Mouse (Mus musculus): ENCODE data around the gene Actg2. TPM values are rescaled to one million over a fixed set of nuclear protein-coding genes. Genes with fewer than 3 reads are reported as not detected.

Gene Actg2
- polyA plus RNA-seq, 1 experiment, result not detected

- Histone ChIP-seq H3K4me1 (ENCODE audit: control insufficient read depth) (peaks cover 49% of the 10 kb centered on the region), H3K27me3 (ENCODE audit: control insufficient read depth) (no peaks in the 10 kb centered on the region), H3K9me3 (ENCODE audit: control insufficient read depth, low read length) (no peaks in the 10 kb centered on the region), H3K4me3 (replicated peaks) (no peak overlapping the region), H3K36me3 (ENCODE audit: control insufficient read depth) (peaks cover 20% of the 10 kb centered on the region)
- no peak for TF ChIP-seq TAL1 (IDR thresholded peaks at IDR 0.05; ENCODE audit: low read length)
- TF ChIP-seq GATA1 (IDR thresholded peaks at IDR 0.05; ENCODE audit: low read length), result no peak
Measured at GRCm38 (mm10) chr6:83503361-83503760, 32.7 kb downstream of the Actg2 start.

DNA sequence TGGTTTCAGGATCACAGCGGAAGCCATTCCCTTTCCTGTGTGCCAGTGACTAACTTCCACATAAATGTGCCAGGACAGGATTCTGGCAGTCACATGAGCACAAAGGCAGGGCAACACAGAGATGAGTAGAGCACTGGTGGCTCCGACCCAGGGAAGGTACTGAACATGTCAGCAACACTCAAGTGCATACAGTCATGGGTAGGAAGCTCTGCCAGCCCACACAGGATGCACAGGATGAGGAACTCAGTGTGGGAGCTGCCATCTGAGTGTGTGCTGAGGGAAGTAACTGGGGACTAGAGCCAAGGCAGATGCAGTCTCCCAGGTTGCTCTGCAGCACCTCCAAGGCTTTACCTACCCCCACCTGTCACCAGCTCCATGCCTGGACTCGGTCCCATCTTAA is 33.4 kb downstream of the Actg2 start:
- no peak for TF ChIP-seq GATA1 (IDR thresholded peaks at IDR 0.05; ENCODE audit: low read length)
- H3K9me3 ChIP-seq (ENCODE audit: control insufficient read depth, low read length), result no peaks in the 10 kb centered on the region
- H3K4me1 ChIP-seq (ENCODE audit: control insufficient read depth), result peaks cover 45% of the 10 kb centered on the region
- H3K36me3 ChIP-seq (ENCODE audit: control insufficient read depth), result peaks cover 25% of the 10 kb centered on the region
- no peaks in the 10 kb centered on the region for H3K27me3 ChIP-seq (ENCODE audit: control insufficient read depth)
- no peak overlapping the region for H3K4me3 ChIP-seq (replicated peaks)

DNA sequence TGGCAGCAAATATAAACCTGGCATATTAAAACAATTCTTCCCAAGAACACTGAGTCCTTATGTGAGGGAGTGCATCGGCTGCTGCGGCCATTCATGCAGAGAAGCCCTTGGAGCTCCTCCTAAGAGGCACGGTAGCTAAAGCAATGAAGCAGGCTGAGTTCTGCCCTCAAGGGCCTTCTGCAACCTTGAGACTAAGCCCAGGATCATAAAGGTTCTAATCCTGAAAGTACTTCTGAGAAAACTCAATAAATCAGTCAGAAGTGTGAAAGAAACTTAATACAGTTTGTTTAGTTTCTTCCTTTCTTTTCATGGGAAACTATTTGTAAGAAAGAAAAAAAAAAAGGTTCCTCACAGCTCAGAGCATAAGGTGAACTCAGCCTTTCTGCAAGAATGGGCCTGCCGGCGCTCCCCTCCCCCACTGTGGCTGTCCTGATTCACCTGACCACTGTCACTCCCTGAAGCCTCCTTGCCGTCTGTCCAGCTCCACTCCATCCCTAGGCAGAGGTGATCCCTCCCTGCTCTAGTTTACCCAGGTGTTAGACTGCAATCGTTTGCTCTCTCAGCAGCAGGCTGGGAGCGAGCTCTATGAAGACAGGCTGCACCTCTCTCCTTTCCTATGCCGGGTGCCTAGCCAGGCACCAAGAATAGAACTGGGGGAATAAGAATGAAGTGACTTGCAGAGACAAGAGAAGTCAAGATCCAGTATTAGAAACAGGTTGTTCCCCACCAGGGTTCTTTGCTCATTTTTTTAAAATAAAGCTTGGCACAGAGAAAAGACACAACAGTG is 34.3 kb downstream of the Actg2 start:
- no peak overlapping the region for H3K4me3 ChIP-seq (replicated peaks)
- no peak for TF ChIP-seq GATA1 (IDR thresholded peaks at IDR 0.05; ENCODE audit: low read length)
- TF ChIP-seq TAL1 (IDR thresholded peaks at IDR 0.05; ENCODE audit: low read length), result no peak
- peaks cover 43% of the 10 kb centered on the region for H3K4me1 ChIP-seq (ENCODE audit: control insufficient read depth)
- H3K27me3 ChIP-seq (ENCODE audit: control insufficient read depth), result no peaks in the 10 kb centered on the region
- H3K9me3 ChIP-seq (ENCODE audit: control insufficient read depth, low read length), result no peaks in the 10 kb centered on the region
- H3K36me3 ChIP-seq (ENCODE audit: control insufficient read depth), result peaks cover 28% of the 10 kb centered on the region

GRCm38 (mm10) chr6:83500462-83500861 is 35.6 kb downstream of the Actg2 start:
- H3K36me3 ChIP-seq (ENCODE audit: control insufficient read depth), result peaks cover 31% of the 10 kb centered on the region
- no peaks in the 10 kb centered on the region for H3K27me3 ChIP-seq (ENCODE audit: control insufficient read depth)
- peaks cover 31% of the 10 kb centered on the region for H3K4me1 ChIP-seq (ENCODE audit: control insufficient read depth)
- H3K9me3 ChIP-seq (ENCODE audit: control insufficient read depth, low read length), result no peaks in the 10 kb centered on the region
- H3K4me3 ChIP-seq (replicated peaks), result no peak overlapping the region
- TF ChIP-seq GATA1 (IDR thresholded peaks at IDR 0.05; ENCODE audit: low read length), result no peak
- TF ChIP-seq TAL1 (IDR thresholded peaks at IDR 0.05; ENCODE audit: low read length), result no peak

GRCm38 (mm10) chr6:83499078-83499477 is 37.0 kb downstream of the Actg2 start:
- Histone ChIP-seq H3K27me3 (ENCODE audit: control insufficient read depth) (no peaks in the 10 kb centered on the region), H3K36me3 (ENCODE audit: control insufficient read depth) (peaks cover 33% of the 10 kb centered on the region), H3K4me3 (replicated peaks) (no peak overlapping the region), H3K4me1 (ENCODE audit: control insufficient read depth) (peaks cover 17% of the 10 kb centered on the region), H3K9me3 (ENCODE audit: control insufficient read depth, low read length) (no peaks in the 10 kb centered on the region)
- TF ChIP-seq TAL1 (IDR thresholded peaks at IDR 0.05; ENCODE audit: low read length), result no peak
- no peak for TF ChIP-seq GATA1 (IDR thresholded peaks at IDR 0.05; ENCODE audit: low read length)

GRCm38 (mm10) chr6:83496753-83497710 is 39.0 kb downstream of the Actg2 start:
- Histone ChIP-seq H3K4me3 (replicated peaks) (no peak overlapping the region), H3K36me3 (ENCODE audit: control insufficient read depth) (peaks cover 37% of the 10 kb centered on the region), H3K9me3 (ENCODE audit: control insufficient read depth, low read length) (no peaks in the 10 kb centered on the region), H3K4me1 (ENCODE audit: control insufficient read depth) (peaks cover 8% of the 10 kb centered on the region), H3K27me3 (ENCODE audit: control insufficient read depth) (no peaks in the 10 kb centered on the region)
- no peak for TF ChIP-seq GATA1 (IDR thresholded peaks at IDR 0.05; ENCODE audit: low read length)
- TF ChIP-seq TAL1 (IDR thresholded peaks at IDR 0.05; ENCODE audit: low read length), result no peak

DNA sequence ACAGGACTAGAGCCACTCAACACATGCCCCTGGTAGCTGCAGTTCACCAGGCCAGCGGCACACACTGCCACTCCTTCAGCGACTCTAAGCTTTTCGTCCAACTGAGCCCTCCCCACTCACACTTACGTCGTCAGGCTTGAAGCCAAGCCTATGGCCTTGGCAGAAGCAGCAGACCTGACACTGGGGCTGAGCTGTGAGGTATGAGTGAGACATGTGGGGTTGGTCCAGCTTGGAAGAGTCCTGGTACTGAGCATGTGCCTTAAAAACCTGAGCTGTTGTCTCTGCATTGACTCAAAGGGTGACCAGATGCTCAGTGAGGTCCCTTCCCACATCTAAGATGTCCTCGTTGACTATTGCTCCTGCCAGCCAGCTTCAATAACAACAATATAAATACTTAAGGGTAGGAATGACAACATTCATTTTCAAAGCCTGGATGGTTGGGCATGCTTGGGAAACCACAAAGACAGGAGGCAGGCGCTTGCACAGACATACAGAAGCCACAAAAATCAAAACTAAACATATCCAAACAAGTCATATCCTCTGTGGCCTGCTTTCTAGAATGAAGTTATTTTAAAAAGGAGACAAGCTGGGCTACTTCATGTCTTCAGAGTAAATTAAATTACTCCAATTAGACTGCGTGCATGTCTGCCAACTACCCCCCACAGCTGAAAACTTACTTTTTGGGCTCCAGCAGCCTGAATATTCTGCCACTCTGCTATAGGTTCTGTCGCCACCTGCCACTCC is 39.9 kb downstream of the Actg2 start:
- no peak overlapping the region for H3K4me3 ChIP-seq (replicated peaks)
- no peak for TF ChIP-seq TAL1 (IDR thresholded peaks at IDR 0.05; ENCODE audit: low read length)
- no peak for TF ChIP-seq GATA1 (IDR thresholded peaks at IDR 0.05; ENCODE audit: low read length)
- no peaks in the 10 kb centered on the region for H3K9me3 ChIP-seq (ENCODE audit: control insufficient read depth, low read length)
- H3K36me3 ChIP-seq (ENCODE audit: control insufficient read depth), result peaks cover 41% of the 10 kb centered on the region
- H3K4me1 ChIP-seq (ENCODE audit: control insufficient read depth), result peaks cover 6% of the 10 kb centered on the region
- H3K27me3 ChIP-seq (ENCODE audit: control insufficient read depth), result no peaks in the 10 kb centered on the region

DNA sequence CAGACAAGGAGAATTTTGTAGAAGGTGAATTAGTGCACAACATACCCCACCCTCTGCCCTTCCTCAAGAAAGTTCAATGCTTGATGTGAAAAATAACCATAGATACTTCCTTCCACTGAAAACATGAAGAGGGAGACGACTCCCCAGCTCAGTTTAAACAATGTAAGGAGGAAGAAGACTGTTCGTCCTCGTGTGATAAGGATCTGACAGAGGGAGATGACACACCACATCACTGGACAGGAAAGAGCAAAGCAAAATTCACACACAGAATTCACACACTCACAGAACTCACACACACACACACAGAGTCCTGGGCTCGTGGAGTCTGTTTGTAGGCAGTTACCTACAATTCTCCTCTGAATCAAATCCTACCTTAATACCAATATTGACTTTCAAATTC is 45.4 kb downstream of the Actg2 start:
- no peak overlapping the region for H3K4me3 ChIP-seq (replicated peaks)
- H3K9me3 ChIP-seq (ENCODE audit: control insufficient read depth, low read length), result no peaks in the 10 kb centered on the region
- H3K27me3 ChIP-seq (ENCODE audit: control insufficient read depth), result no peaks in the 10 kb centered on the region
- H3K4me1 ChIP-seq (ENCODE audit: control insufficient read depth), result no peaks in the 10 kb centered on the region; the same call in 1 of the 2 replicates
- TF ChIP-seq GATA1 (IDR thresholded peaks at IDR 0.05; ENCODE audit: low read length) (no peak), TAL1 (IDR thresholded peaks at IDR 0.05; ENCODE audit: low read length) (no peak)
- H3K36me3 ChIP-seq (ENCODE audit: control insufficient read depth), result peaks cover 69% of the 10 kb centered on the region
